ENCODE assay signal across 9 mouse cellular contexts in genomic region chr2:131952961-131953538, GRCm38 (mm10). TPM values are rescaled to one million over a fixed set of nuclear protein-coding genes. Genes with fewer than 3 reads are reported as not detected.
DNase-seq lines count a peak whose midpoint lies in the region; ATAC-seq and TF ChIP-seq lines count a peak whose summit lies in the region.
"Had no signal": no experiment of that assay in that cellular context is flagged by ENCODE, and none has a peak within 500 bp of the region (broad histone marks: within the 10 kb centered on the region; RNA-seq: fewer than 3 reads in every experiment).

No protein-coding gene starts in this region.

- peaks cover 59% of the 10 kb centered on the region for H3K27me3 ChIP-seq in limb, embryonic 10.5 days (ENCODE audit: low read depth, poor library complexity, severe bottlenecking)
- H3K27me3 ChIP-seq in midbrain, postnatal 0 days (ENCODE audit: insufficient read depth, low read length): peaks cover 11% of the 10 kb centered on the region

- intact Hi-C loops in heart, postnatal 10 days (cut with DNase I): no loop called here

- H3K27ac ChIP-seq in bone marrow macrophage, adult 2 months (ENCODE audit: insufficient read depth, low read depth, low read length): no peak overlapping the region
- no peak overlapping the region for H3K27ac ChIP-seq in limb, embryonic 10.5 days
- H3K27ac ChIP-seq in midbrain, postnatal 0 days (ENCODE audit: low read depth, low read length): no peak overlapping the region

- H3K4me2 ChIP-seq in midbrain, postnatal 0 days (ENCODE audit: low read depth, low read length, poor library complexity, severe bottlenecking): peak overlapping the region; percentile 44

- H3K36me3 ChIP-seq in limb, embryonic 10.5 days: no peaks in the 10 kb centered on the region
- H3K36me3 ChIP-seq in midbrain, postnatal 0 days (ENCODE audit: insufficient read depth, low read length): no peaks in the 10 kb centered on the region

- H3K9me3 ChIP-seq in limb, embryonic 10.5 days (replicated peaks): no peaks in the 10 kb centered on the region
- H3K9me3 ChIP-seq in midbrain, postnatal 0 days (ENCODE audit: low read length): no peaks in the 10 kb centered on the region

- no peak for TF ChIP-seq POLR2A in bone marrow macrophage, adult 2 months (IDR thresholded peaks at IDR 0.05; ENCODE audit: borderline replicate concordance, low read depth, low read length)

- H3K9ac ChIP-seq in midbrain, postnatal 0 days (replicated peaks; ENCODE audit: low read length, poor library complexity, severe bottlenecking): no peak overlapping the region

- no peak for ATAC-seq in midbrain, postnatal 0 days (ENCODE audit: low FRiP score)

- TF ChIP-seq CTCF in bone marrow macrophage, adult 2 months (IDR thresholded peaks at IDR 0.05; ENCODE audit: low read depth, low read length): no peak
- TF ChIP-seq CTCF in midbrain, postnatal 0 days (IDR thresholded peaks at IDR 0.05): no peak

- peak; percentile 61 to 77 for DNase-seq in adrenal gland, adult (ENCODE audit: inconsistent age in 2 of 2, low spot score in 1 of 2)
- no peak for DNase-seq in adrenal gland, adult 8-10 months
- DNase-seq in heart, postnatal 10 days: peak; percentile 24 to 37
- peak; percentile 54 for DNase-seq in limb, embryonic 10.5 days (ENCODE audit: low spot score)
- DNase-seq in midbrain, postnatal 0 days (ENCODE audit: low spot score): peak; percentile 22
- no peak for DNase-seq in layer of hippocampus, adult 8-10 months (ENCODE audit: low spot score in 2 of 2)
- no peak for DNase-seq in spleen, adult 12 weeks (ENCODE audit: low spot score)

- 9% methylated on average over 29 of the region's 29 CpGs for WGBS in limb, embryonic 10.5 days
- WGBS in midbrain, postnatal 0 days: 16% methylated on average over 29 of the region's 29 CpGs

- H3K4me1 ChIP-seq in bone marrow macrophage, adult 2 months (ENCODE audit: control insufficient read depth, insufficient read depth, low read length): 0 out of 2 replicates have a peak, but pooled peaks cover 7% of the 10 kb centered on the region
- H3K4me1 ChIP-seq in limb, embryonic 10.5 days: peaks cover 23% of the 10 kb centered on the region
- H3K4me1 ChIP-seq in midbrain, postnatal 0 days (ENCODE audit: insufficient read depth, low read length): no peaks in the 10 kb centered on the region

- peak overlapping the region; percentile 5; the same call in 1 of the 2 replicates for H3K4me3 ChIP-seq in bone marrow macrophage, adult 2 months (ENCODE audit: insufficient read depth, low read length)
- H3K4me3 ChIP-seq in limb, embryonic 10.5 days: peak overlapping the region; percentile 42
- H3K4me3 ChIP-seq in midbrain, postnatal 0 days (ENCODE audit: low read depth, low read length): peak overlapping the region; percentile 25; the same call in 1 of the 2 replicates

RNA-seq across cellular contexts. Expression of gene Prnd, which starts 2.4 kb away (rescaled TPM):
- total RNA-seq in adrenal gland, adult 8-10 months (2022): 1 to 10 TPM in 1 of 4 experiments, under 1 TPM in 3; 0.29 to 1.1 (median 0.62) TPM
- polyA plus RNA-seq in bone marrow macrophage, adult 2 months (2012; ENCODE audit: insufficient read depth, insufficient read length, missing spikeins): not detected in 2 replicates
- 10 to 100 TPM; 16.1 to 26.7 TPM for total RNA-seq in heart, postnatal 10 days (2021)
- polyA plus RNA-seq in limb, embryonic 10.5 days (2016; fragmentation: Nextera tagmentation; extraction: Ambion mirVana): 11.0 and 13.7 TPM in 2 replicates
- 2.5 and 3.9 TPM in 2 replicates for total RNA-seq in midbrain, postnatal 0 days (2014; rRNA removed)
- polyA plus RNA-seq in midbrain, postnatal 0 days (2015; fragmentation: Nextera tagmentation; extraction: Ambion mirVana): 4.0 and 4.8 TPM in 2 replicates
- under 1 TPM in 2 of 4 experiments, not detected in 2; 0.13 to 0.19 TPM for total RNA-seq in layer of hippocampus, adult 8-10 months (2022)

RNA-seq across cellular contexts. Expression of gene Prn, which starts 43.3 kb away (rescaled TPM):
- total RNA-seq in adrenal gland, adult 8-10 months (2022): not detected
- not detected in 2 replicates for polyA plus RNA-seq in bone marrow macrophage, adult 2 months (2012; ENCODE audit: insufficient read depth, insufficient read length, missing spikeins)
- 1 to 10 TPM; 1.4 to 6.6 TPM for total RNA-seq in heart, postnatal 10 days (2021)
- not detected in 2 replicates for polyA plus RNA-seq in limb, embryonic 10.5 days (2016; fragmentation: Nextera tagmentation; extraction: Ambion mirVana)
- not detected in 2 replicates for total RNA-seq in midbrain, postnatal 0 days (2014; rRNA removed)
- 0.22 TPM in 1 of 2 replicates, not detected in the other for polyA plus RNA-seq in midbrain, postnatal 0 days (2015; fragmentation: Nextera tagmentation; extraction: Ambion mirVana)
- total RNA-seq in layer of hippocampus, adult 8-10 months (2022): under 1 TPM in 1 of 4 experiments, not detected in 3; 0.11 TPM
- polyA plus RNA-seq: large intestine, adult 2 months had no signal

RNA-seq across cellular contexts. Expression of gene Prnp, which starts 43.3 kb away (rescaled TPM):
- total RNA-seq in adrenal gland, adult 8-10 months (2022): 100 to 1,000 TPM in 3 of 4 experiments, 10 to 100 TPM in 1; 98.3 to 196 (median 146) TPM
- polyA plus RNA-seq in bone marrow macrophage, adult 2 months (2012; ENCODE audit: insufficient read depth, insufficient read length, missing spikeins): 27.2 and 28.1 TPM in 2 replicates
- total RNA-seq in heart, postnatal 10 days (2021): 100 to 1,000 TPM in 1 of 2 experiments, 10 to 100 TPM in 1; 83.6 to 102 TPM
- 9.8 and 19.3 TPM in 2 replicates for polyA plus RNA-seq in limb, embryonic 10.5 days (2016; fragmentation: Nextera tagmentation; extraction: Ambion mirVana)
- 254 and 255 TPM in 2 replicates for total RNA-seq in midbrain, postnatal 0 days (2014; rRNA removed)
- 283 and 306 TPM in 2 replicates for polyA plus RNA-seq in midbrain, postnatal 0 days (2015; fragmentation: Nextera tagmentation; extraction: Ambion mirVana)
- 1,000 to 10,000 TPM; 1,012 to 1,060 (median 1,025) TPM for total RNA-seq in layer of hippocampus, adult 8-10 months (2022)

Comparison
In these comparisons a context has a peak if more than half of its experiments do, and no peak if none do; other contexts are left out.
1. DNase-seq: peak in adrenal gland, adult (2 of 2), heart, postnatal 10 days (2 of 2), limb, embryonic 10.5 days (single experiment) and midbrain, postnatal 0 days (single experiment); none in adrenal gland, adult 8-10 months (single experiment), layer of hippocampus, adult 8-10 months (0 of 2) and spleen, adult 12 weeks (single experiment).
2. Peak in every context shown above with its lines, with median percentiles within 50 percentile points of each other: H3K4me3 ChIP-seq.